Mouse (Mus musculus): ENCODE measurements around the gene Pagr1b.

- no peak for TF ChIP-seq CTCF (IDR thresholded peaks at IDR 0.05; ENCODE audit: insufficient read depth, low read length)
- TF ChIP-seq POLR2A (IDR thresholded peaks at IDR 0.05; ENCODE audit: borderline replicate concordance, extremely low read depth, low read depth, low read length), result no peak
These were observed 6.8 kb downstream of the Pagr1b start for GRCm38 (mm10) chr7:127009307-127010085.
